Mouse (Mus musculus) thymus, adult 2 months (tissue): Measurements from ENCODE around the gene Hmg20b. TPM values are rescaled to one million over a fixed set of nuclear protein-coding genes. Genes with fewer than 3 reads are reported as not detected.

ENCODE experiments used
- DNase-seq: peaks from one replicate; pipeline ENCODE4 v3.0.0; 2021
- H3K27ac ChIP-seq: fragments of 200-500 bp; 2 replicates; pipeline ENCODE4 v1.5.1; 2012; ENCODE audit warnings: low read length, control low read depth; ENCODE audit not compliant: control insufficient read depth, insufficient read depth
- H3K27me3 ChIP-seq: fragments of 200-500 bp; 2 replicates; pipeline ENCODE4 v1.6.1; 2012; ENCODE audit warnings: mild to moderate bottlenecking, low read length, moderate library complexity, mixed read lengths; ENCODE audit not compliant: control insufficient read depth, insufficient read depth
- H3K36me3 ChIP-seq: fragments of 200-500 bp; 2 replicates; pipeline ENCODE4 v1.6.1; 2012; ENCODE audit warnings: mild to moderate bottlenecking, low read length, moderate library complexity; ENCODE audit not compliant: control insufficient read depth, insufficient read depth
- H3K4me1 ChIP-seq: fragments of 200-500 bp; replicated peaks from 2 replicates; pipeline ENCODE4 v1.6.1; 2012; ENCODE audit warnings: low read length; ENCODE audit not compliant: control insufficient read depth, insufficient read depth
- H3K4me3 ChIP-seq: fragments of 200-500 bp; 2 replicates; pipeline ENCODE4 v1.5.1; 2012; ENCODE audit warnings: mild to moderate bottlenecking, low read length, control low read depth, moderate library complexity; ENCODE audit not compliant: control insufficient read depth, insufficient read depth
- CTCF ChIP-seq: fragments of 200-500 bp; IDR thresholded peaks from 2 replicates; pipeline ENCODE4 v1.5.1; 2012; ENCODE audit warnings: mild to moderate bottlenecking, control low read depth, low read length, moderate library complexity, borderline replicate concordance; ENCODE audit not compliant: control insufficient read depth, poor library complexity, insufficient read depth; ENCODE audit errors: extremely low read depth
- POLR2A ChIP-seq: fragments of 200-500 bp; IDR thresholded peaks from 2 replicates; pipeline ENCODE4 v1.6.1; 2012; ENCODE audit warnings: mild to moderate bottlenecking, low read length, control low read depth, moderate library complexity; ENCODE audit not compliant: control insufficient read depth, poor library complexity, insufficient read depth; ENCODE audit errors: extremely low read depth
- WGBS: fragments of 180-500 bp; shearing (Covaris S2); methylation state at CpG from one replicate; pipeline ENCODE4 v1.1.7; 2018; 5-methylcytosine and 5-hydroxymethylcytosine counted together
- polyA plus RNA-seq: library from polyadenylated mRNA; depleted of rRNA; stranded (reverse); fragments of >200 nt; gene quantifications from 2 replicates; pipeline ENCODE4 v1.2.3, GENCODE M21; 2012

The Hmg20b gene
- polyA plus RNA-seq, 1 experiment, result 199 TPM

- 95% methylated on average over 6 of the region's 6 CpGs for WGBS
- DNase-seq, result no peak
- Histone ChIP-seq H3K27me3 (no peaks in the 10 kb centered on the region), H3K36me3 (peaks cover 39% of the 10 kb centered on the region), H3K27ac (no peak overlapping the region), H3K4me1 (no peaks in the 10 kb centered on the region), H3K4me3 (no peak overlapping the region)
- TF ChIP-seq CTCF, result no peak
- no peak for TF ChIP-seq POLR2A
Observed at GRCm38 (mm10) chr10:81367207-81367495, 16.9 kb upstream of the Hmg20b start.

GRCm38 (mm10) chr10:81366477-81367206 is 16.4 kb upstream of the Hmg20b start:
- TF ChIP-seq CTCF (no peak), POLR2A (no peak)
- H3K27me3 ChIP-seq, result no peaks in the 10 kb centered on the region
- no peak overlapping the region for H3K4me3 ChIP-seq
- H3K36me3 ChIP-seq, result peaks cover 39% of the 10 kb centered on the region
- 77% methylated on average over 6 of the region's 6 CpGs for WGBS
- no peaks in the 10 kb centered on the region for H3K4me1 ChIP-seq
- no peak for DNase-seq
- no peak overlapping the region for H3K27ac ChIP-seq

DNA sequence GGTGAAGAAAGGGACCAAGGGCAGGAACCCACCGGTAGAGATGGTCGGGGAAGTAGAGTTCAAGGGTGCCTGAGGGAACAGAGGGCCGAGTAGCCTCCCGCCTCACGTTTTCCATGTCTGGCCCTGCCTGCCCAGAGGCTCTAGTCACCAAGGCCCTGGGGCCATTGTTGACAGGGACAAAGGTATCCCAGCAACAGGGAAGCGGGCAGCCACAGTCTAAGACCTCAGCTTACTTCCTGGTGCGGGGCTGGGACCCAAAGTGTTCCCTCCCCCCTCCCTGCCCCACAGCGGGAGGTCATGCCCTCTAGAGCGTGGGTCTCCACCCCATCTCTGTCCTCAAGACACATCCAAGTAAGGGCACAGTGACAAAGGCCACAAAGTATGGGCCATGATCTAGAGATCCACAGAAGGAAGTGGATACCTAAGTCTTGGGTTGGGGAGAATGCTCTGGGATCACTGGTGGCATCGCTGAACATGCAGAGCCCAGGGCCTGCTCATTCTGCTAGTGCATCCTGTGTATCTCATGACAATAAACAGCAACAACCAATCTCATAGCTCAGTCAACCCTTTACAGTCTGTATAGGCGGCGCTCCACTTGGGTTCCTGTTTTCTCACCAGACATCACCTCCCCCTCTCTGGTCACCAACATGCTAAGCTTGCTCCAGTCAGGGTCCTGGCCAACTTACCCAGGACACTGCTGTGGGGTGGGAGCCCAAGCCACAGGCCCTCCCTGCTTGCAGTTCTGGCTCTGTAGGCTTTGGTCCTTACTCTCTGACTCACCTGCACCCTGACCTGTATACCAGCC is 15.6 kb upstream of the Hmg20b start, which contains the start of gene 4930404N11Rik:
Gene 4930404N11Rik, minus strand, starts transcription at position 145 of the 805 bp plus-strand sequence.
- Histone ChIP-seq H3K36me3 (peaks cover 35% of the 10 kb centered on the region), H3K27ac (no peak within 1 kb of the TSS), H3K4me1 (no peaks in the 10 kb centered on the region), H3K27me3 (no peaks in the 10 kb centered on the region), H3K4me3 (no peak within 1 kb of the TSS)
- DNase-seq, result no peak
- WGBS, result 71% methylated on average over 12 of the region's 12 CpGs
- no peak for TF ChIP-seq POLR2A
- no peak for TF ChIP-seq CTCF

DNA sequence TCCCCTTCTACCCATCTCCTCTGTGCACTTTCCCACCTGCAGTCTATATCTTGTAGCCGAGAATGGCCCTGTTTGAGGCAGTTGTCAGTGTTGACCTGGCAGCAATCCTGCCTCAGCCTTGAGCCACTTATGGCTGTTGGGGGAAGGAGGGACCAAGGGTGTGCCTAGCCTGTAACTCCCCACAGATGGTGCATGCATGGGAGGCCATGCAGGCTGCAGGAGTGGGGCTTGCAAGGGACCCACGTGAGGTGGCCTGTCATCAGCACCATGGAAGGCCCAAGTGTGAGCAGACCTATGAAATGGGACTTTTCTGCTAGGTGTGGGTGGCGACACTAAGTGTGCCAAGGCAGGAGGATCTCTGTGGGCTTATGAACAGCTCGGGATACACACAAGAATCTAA is 14.8 kb upstream of the Hmg20b start:
- no peaks in the 10 kb centered on the region for H3K4me1 ChIP-seq
- H3K27me3 ChIP-seq, result no peaks in the 10 kb centered on the region
- H3K36me3 ChIP-seq, result peaks cover 28% of the 10 kb centered on the region
- no peak for TF ChIP-seq CTCF
- no peak for TF ChIP-seq POLR2A
- H3K27ac ChIP-seq, result no peak overlapping the region
- 75% methylated on average over 4 of the region's 4 CpGs for WGBS
- no peak overlapping the region for H3K4me3 ChIP-seq
- DNase-seq, result no peak

DNA sequence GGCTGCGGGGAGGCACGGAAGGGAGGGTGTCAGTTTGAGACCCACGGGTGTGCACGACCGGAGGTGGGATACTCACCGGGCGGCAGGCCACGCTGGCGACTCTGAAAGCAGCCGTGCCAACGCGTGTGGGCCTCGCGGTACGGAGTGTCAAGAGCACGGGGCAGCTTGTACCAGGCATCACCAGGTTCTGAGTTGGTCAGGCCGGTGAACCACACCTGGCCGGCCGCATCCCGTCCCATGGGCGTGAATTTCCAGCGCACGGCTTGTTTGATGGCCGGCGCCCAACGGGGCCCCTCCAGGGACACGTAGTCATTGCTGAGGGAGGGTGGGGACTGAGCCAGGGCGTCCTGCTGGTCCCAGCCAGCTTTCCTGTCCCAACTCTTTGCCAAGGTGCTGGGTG is 14.4 kb upstream of the Hmg20b start:
- Histone ChIP-seq H3K4me1 (no peaks in the 10 kb centered on the region), H3K27me3 (no peaks in the 10 kb centered on the region), H3K4me3 (no peak overlapping the region), H3K27ac (no peak overlapping the region), H3K36me3 (peaks cover 24% of the 10 kb centered on the region)
- no peak for TF ChIP-seq POLR2A
- no peak for TF ChIP-seq CTCF
- DNase-seq, result no peak
- WGBS, result 95% methylated on average over 28 of the region's 28 CpGs

DNA sequence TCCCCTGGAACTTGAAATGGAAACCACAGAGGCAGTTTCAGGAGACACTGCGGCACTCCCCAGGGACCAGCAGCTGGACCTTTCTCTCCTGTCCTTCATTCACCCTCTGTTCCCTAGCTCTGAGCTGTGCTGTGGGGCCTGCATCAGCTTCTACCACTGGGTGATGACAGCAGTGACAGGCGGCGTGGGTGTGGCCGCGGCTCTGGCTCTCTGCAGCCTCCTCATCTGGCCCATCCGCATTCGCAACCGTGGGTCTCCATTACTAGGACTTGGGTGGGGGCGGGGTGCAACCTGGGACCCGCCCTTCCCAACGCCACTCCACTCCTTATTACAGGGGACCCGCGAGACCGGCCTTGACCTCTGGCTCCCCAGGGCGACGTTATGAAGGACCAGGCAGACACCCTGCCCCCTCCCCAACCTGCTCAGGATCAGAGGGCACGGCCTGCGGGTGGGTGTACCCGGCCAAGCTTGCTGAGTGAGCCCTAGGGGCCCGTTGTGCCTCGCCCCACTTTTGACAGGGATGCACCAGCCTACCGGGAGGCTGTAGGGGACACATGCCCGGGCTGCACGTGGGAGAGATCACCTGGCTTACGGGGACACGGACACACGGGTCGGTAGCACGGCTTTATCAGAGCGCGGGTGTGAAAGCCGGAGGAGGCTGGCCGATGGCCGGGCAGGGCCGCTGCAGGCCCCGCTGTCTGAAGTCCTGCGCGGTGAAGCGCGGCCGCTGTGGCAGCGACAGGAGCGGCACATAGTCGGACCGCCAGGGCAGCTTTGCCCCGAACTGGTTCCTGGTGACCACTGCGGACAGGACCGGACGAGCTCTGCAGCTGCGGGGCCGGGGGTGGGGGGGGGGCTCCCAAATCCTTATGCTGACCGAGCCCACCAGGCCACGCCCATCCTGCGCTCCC is 13.4 kb upstream of the Hmg20b start:
- 94% methylated on average over 54 of the region's 54 CpGs for WGBS
- H3K27ac ChIP-seq, result no peak overlapping the region
- TF ChIP-seq CTCF (no peak), POLR2A (no peak)
- no peak for DNase-seq
- H3K27me3 ChIP-seq, result no peaks in the 10 kb centered on the region
- peaks cover 19% of the 10 kb centered on the region for H3K36me3 ChIP-seq
- no peak overlapping the region for H3K4me3 ChIP-seq
- peaks cover 6% of the 10 kb centered on the region for H3K4me1 ChIP-seq
